Comparison of ENCODE assay signal across 10 mouse cellular contexts in the genomic region with DNA sequence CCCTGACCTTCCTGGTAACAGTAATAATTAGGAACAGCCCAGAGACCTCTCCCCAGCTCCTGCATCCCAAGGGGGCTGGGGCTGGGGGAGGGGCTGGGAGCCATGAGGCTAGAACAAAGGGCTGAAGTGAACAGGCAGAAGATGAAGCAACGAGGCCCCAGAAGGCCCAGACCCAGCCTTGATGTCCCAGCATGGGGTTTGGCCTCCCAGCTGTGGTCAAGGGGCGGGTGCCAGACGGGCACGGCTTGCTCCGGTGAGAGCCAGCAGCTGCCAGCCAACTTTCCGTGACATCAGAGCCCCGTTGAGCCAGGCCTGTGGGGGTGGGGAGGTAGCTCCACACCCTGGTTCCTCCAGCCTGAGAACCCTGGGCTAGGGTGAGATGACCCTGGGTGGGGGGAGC. TPM values are rescaled to one million over a fixed set of nuclear protein-coding genes. Genes with fewer than 3 reads are reported as not detected.
DNase-seq lines count a peak whose midpoint lies in the region; ATAC-seq lines count a peak whose summit lies in the region.
"Had no signal": no experiment of that assay in that cellular context is flagged by ENCODE, and none has a peak within 500 bp of the region (broad histone marks: within the 10 kb centered on the region; RNA-seq: fewer than 3 reads in every experiment).

No protein-coding gene starts in this region.

- no peak overlapping the region for H3K9ac ChIP-seq in hindbrain, embryonic 11.5 days (ENCODE audit: low read depth, low read length)
- H3K9ac ChIP-seq in hindbrain, embryonic 16.5 days (ENCODE audit: low read depth, low read length), result no peak overlapping the region
- H3K9ac ChIP-seq in limb, embryonic 12.5 days (replicated peaks), result no peak overlapping the region

- H3K4me1 ChIP-seq in hindbrain, embryonic 11.5 days (replicated peaks; ENCODE audit: control insufficient read depth, insufficient read depth, low read length), result peaks cover 4% of the 10 kb centered on the region; the same call in 1 of the 2 replicates
- H3K4me1 ChIP-seq in hindbrain, embryonic 16.5 days (ENCODE audit: control insufficient read depth, insufficient read depth, low read depth, low read length), result no peaks in the 10 kb centered on the region
- peaks cover 29% of the 10 kb centered on the region for H3K4me1 ChIP-seq in limb, embryonic 12.5 days (replicated peaks)

- H3K36me3 ChIP-seq in hindbrain, embryonic 11.5 days (ENCODE audit: control insufficient read depth, insufficient read depth, low read length), result no peaks in the 10 kb centered on the region
- no peaks in the 10 kb centered on the region for H3K36me3 ChIP-seq in hindbrain, embryonic 16.5 days (ENCODE audit: control insufficient read depth, insufficient read depth, low read length)
- no peaks in the 10 kb centered on the region for H3K36me3 ChIP-seq in limb, embryonic 12.5 days

- WGBS in hindbrain, embryonic 11.5 days, result 24% methylated on average over 7 of the region's 7 CpGs
- 19% methylated on average over 7 of the region's 7 CpGs for WGBS in hindbrain, embryonic 16.5 days
- WGBS in limb, embryonic 12.5 days, result 23% methylated on average over 7 of the region's 7 CpGs

- H3K4me3 ChIP-seq in hindbrain, embryonic 11.5 days (ENCODE audit: low read depth, low read length), result no peak overlapping the region
- no peak overlapping the region for H3K4me3 ChIP-seq in hindbrain, embryonic 16.5 days (ENCODE audit: low read length)
- no peak overlapping the region for H3K4me3 ChIP-seq in limb, embryonic 12.5 days (replicated peaks)

- H3K27ac ChIP-seq in hindbrain, embryonic 11.5 days (ENCODE audit: low read depth, low read length), result 0 out of 2 replicates have a peak overlapping the region, but pooled peaks have one; percentile 20
- H3K27ac ChIP-seq in hindbrain, embryonic 16.5 days (ENCODE audit: low read depth, low read length), result no peak overlapping the region
- no peak overlapping the region for H3K27ac ChIP-seq in limb, embryonic 12.5 days

- H3K4me2 ChIP-seq in hindbrain, embryonic 11.5 days (replicated peaks; ENCODE audit: low read depth, low read length), result no peak overlapping the region
- no peak overlapping the region for H3K4me2 ChIP-seq in hindbrain, embryonic 16.5 days (ENCODE audit: low read length)
- H3K4me2 ChIP-seq in limb, embryonic 12.5 days, result no peak overlapping the region

- no peaks in the 10 kb centered on the region for H3K27me3 ChIP-seq in hindbrain, embryonic 11.5 days (ENCODE audit: control insufficient read depth, insufficient read depth, low read length)
- H3K27me3 ChIP-seq in hindbrain, embryonic 16.5 days (replicated peaks; ENCODE audit: control insufficient read depth, insufficient read depth, low read length), result no peaks in the 10 kb centered on the region
- no peaks in the 10 kb centered on the region for H3K27me3 ChIP-seq in limb, embryonic 12.5 days

- H3K9me3 ChIP-seq in hindbrain, embryonic 11.5 days (ENCODE audit: control insufficient read depth, low read length), result no peaks in the 10 kb centered on the region
- no peaks in the 10 kb centered on the region for H3K9me3 ChIP-seq in hindbrain, embryonic 16.5 days (ENCODE audit: control insufficient read depth, low read length)
- H3K9me3 ChIP-seq in limb, embryonic 12.5 days, result no peaks in the 10 kb centered on the region

- DNase-seq in hindbrain, embryonic 11.5 days (ENCODE audit: low spot score), result peak; percentile 31
- peak; percentile 35 to 51 for DNase-seq in adrenal gland, adult 18-20 months (ENCODE audit: low spot score in 2 of 2)
- peak; percentile 69 for DNase-seq in heart, adult 8-10 months (ENCODE audit: low spot score)
- DNase-seq in liver, result no peak
- DNase-seq in urinary bladder, adult 18-20 months (ENCODE audit: low spot score in 2 of 2), result no peak

- peak; percentile 25; the same call in 1 of the 2 replicates for ATAC-seq in hindbrain, embryonic 11.5 days (ENCODE audit: low FRiP score)
- ATAC-seq in hindbrain, embryonic 16.5 days, result no peak
- ATAC-seq in limb, embryonic 12.5 days (ENCODE audit: insufficient number of reproducible peaks, insufficient read depth, low FRiP score, low TSS enrichment, low read depth), result 0 out of 2 replicates have a peak, but pooled peaks have one; percentile 45
- ATAC-seq in cerebellum, adult (ENCODE audit: insufficient number of reproducible peaks, low FRiP score, low TSS enrichment), result no peak

RNA-seq across cellular contexts. Expression of a gene that starts 7.3 kb away (rescaled TPM):
- not detected in 2 replicates for polyA plus RNA-seq in hindbrain, embryonic 11.5 days (2014; fragmentation: Nextera tagmentation; extraction: Ambion mirVana)
- not detected in 2 replicates for polyA plus RNA-seq in hindbrain, embryonic 16.5 days (2015; fragmentation: Nextera tagmentation; extraction: Ambion mirVana)
- total RNA-seq in adrenal gland, adult 18-20 months (2021), result not detected
- total RNA-seq in heart, adult 8-10 months (2022), result not detected
- polyA plus RNA-seq in limb, embryonic 12.5 days (2016; fragmentation: Nextera tagmentation; extraction: Ambion mirVana), result not detected in 2 replicates
- polyA plus RNA-seq: intestine, embryonic 14.5 days; stomach, embryonic 16.5 days had no signal

Comparison
In these comparisons a context has a peak if more than half of its experiments do, and no peak if none do; other contexts are left out.
1. ATAC-seq: peak in hindbrain, embryonic 11.5 days (single experiment) and limb, embryonic 12.5 days (single experiment); none in hindbrain, embryonic 16.5 days (single experiment) and cerebellum, adult (single experiment).
2. DNase-seq: peak in hindbrain, embryonic 11.5 days (single experiment), adrenal gland, adult 18-20 months (2 of 2) and heart, adult 8-10 months (single experiment); none in liver (single experiment) and urinary bladder, adult 18-20 months (0 of 2).